Mouse (Mus musculus) myocyte (in vitro differentiated cells): Measurements from ENCODE around the gene H2-DMa. TPM values are rescaled to one million over a fixed set of nuclear protein-coding genes. Genes with fewer than 3 reads are reported as not detected.

Experiments used
- H3K27me3 ChIP-seq: one replicate; pipeline ENCODE4 v1.6.1; 2011; ENCODE audit not compliant: control insufficient read depth, insufficient read depth, insufficient read length
- H3K36me3 ChIP-seq: one replicate; pipeline ENCODE4 v1.6.1; 2011; ENCODE audit not compliant: control insufficient read depth, insufficient read depth
- H3K4me2 ChIP-seq: one replicate; pipeline ENCODE4 v1.6.1; 2011; ENCODE audit warnings: low read depth, control low read depth
- H3K4me3 ChIP-seq: one replicate; pipeline ENCODE4 v1.5.1; 2011; ENCODE audit warnings: mild to moderate bottlenecking, control low read depth, moderate library complexity
- H3K79me2 ChIP-seq: one replicate; pipeline ENCODE4 v1.6.1; 2011; ENCODE audit not compliant: control insufficient read depth, insufficient read depth
- H3ac ChIP-seq: one replicate; pipeline ENCODE4 v1.6.1; 2011; ENCODE audit not compliant: control insufficient read depth, insufficient read length
- CEBPB ChIP-seq: IDR thresholded peaks from 2 replicates; pipeline ENCODE4 v1.6.1; 2011; ENCODE audit warnings: mild to moderate bottlenecking, moderate library complexity; ENCODE audit not compliant: poor library complexity, insufficient read depth, severe bottlenecking
- E2F4 ChIP-seq: IDR thresholded peaks from one replicate; pipeline ENCODE4 v1.6.1; 2011; ENCODE audit warnings: mild to moderate bottlenecking, control low read depth, moderate library complexity; ENCODE audit not compliant: insufficient read depth
- MAX ChIP-seq: IDR thresholded peaks from one replicate; pipeline ENCODE4 v1.6.1; 2011; ENCODE audit warnings: low read depth, mild to moderate bottlenecking, control low read depth
- MYOD1 ChIP-seq, 3 experiments: IDR thresholded peaks; one replicate each; pipeline ENCODE4 v1.6.1; 2011; ENCODE audit warnings: control low read depth in 2 of 3, low read depth in 2 of 3, mild to moderate bottlenecking in 2 of 3, moderate library complexity in 1 of 3; ENCODE audit not compliant: insufficient read length in 2 of 3, control insufficient read depth in 1 of 3
- MYOG ChIP-seq, 3 experiments: IDR thresholded peaks; one replicate each; pipeline ENCODE4 v1.6.1; 2011; ENCODE audit warnings: control low read depth in 2 of 3, low read depth in 2 of 3, mild to moderate bottlenecking in 2 of 3; ENCODE audit not compliant: insufficient read length in 2 of 3, control insufficient read depth in 1 of 3, insufficient read depth in 1 of 3
- POLR2A ChIP-seq: IDR thresholded peaks from one replicate; pipeline ENCODE4 v1.6.1; 2011; ENCODE audit warnings: low read depth, mild to moderate bottlenecking, control low read depth, moderate library complexity; ENCODE audit not compliant: insufficient read length
- POLR2AphosphoS2 ChIP-seq: IDR thresholded peaks from one replicate; pipeline ENCODE4 v1.6.1; 2011; ENCODE audit warnings: low read depth, control low read depth; ENCODE audit not compliant: insufficient read length
- REST ChIP-seq: IDR thresholded peaks from one replicate; pipeline ENCODE4 v1.6.1; 2011; ENCODE audit warnings: mild to moderate bottlenecking, control low read depth, moderate library complexity; ENCODE audit not compliant: insufficient read depth, insufficient read length
- SRF ChIP-seq: IDR thresholded peaks from one replicate; pipeline ENCODE4 v1.6.1; 2011; ENCODE audit warnings: low read depth; ENCODE audit not compliant: control insufficient read depth, insufficient read length
- TCF12 ChIP-seq: IDR thresholded peaks from one replicate; pipeline ENCODE4 v1.6.1; 2011; ENCODE audit warnings: mild to moderate bottlenecking, control low read depth; ENCODE audit not compliant: poor library complexity, insufficient read depth, severe bottlenecking
- TCF3 ChIP-seq: IDR thresholded peaks from one replicate; pipeline ENCODE4 v1.6.1; 2011; ENCODE audit warnings: low read depth, control low read depth; ENCODE audit not compliant: insufficient read length
- USF1 ChIP-seq: IDR thresholded peaks from one replicate; pipeline ENCODE4 v1.6.1; 2011; ENCODE audit warnings: low read depth, mild to moderate bottlenecking, control low read depth, moderate library complexity
- polyA plus RNA-seq: library from polyadenylated mRNA; unstranded; fragments of >200 nt; fragmentation: generic; extraction: Trizol; gene quantifications from one replicate; pipeline ENCODE4 v1.2.1, GENCODE M21; 2012; ENCODE audit warnings: missing spikeins

Gene H2-DMa
- polyA plus RNA-seq, 1 experiment: 7.2 TPM

DNA sequence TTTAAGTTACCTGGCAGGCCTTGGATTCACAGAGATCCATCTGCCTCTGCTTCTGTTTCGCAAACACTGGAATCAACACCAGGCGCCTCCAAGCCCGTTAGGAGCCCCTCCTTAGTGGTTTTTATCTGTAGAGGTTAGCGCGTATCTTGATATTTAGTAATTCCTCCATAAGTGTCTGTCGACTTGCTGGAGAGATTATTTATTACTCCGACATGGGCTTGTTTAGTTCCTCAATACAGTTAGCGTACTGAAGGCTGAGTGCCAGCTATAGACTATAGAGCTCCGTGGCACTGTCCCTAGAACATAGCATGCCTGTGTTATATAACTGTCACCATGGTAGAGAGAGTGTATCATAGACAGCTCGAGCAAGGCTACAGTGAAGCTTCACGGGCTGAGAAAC is 31.2 kb upstream of the H2-DMa start:
- Histone ChIP-seq H3K4me3 (no peak overlapping the region), H3K4me2 (no peak overlapping the region), H3K27me3 (peaks cover 5% of the 10 kb centered on the region), H3K79me2 (no peaks in the 10 kb centered on the region), H3ac (no peak overlapping the region), H3K36me3 (no peaks in the 10 kb centered on the region)
- TF ChIP-seq POLR2A (no peak), CEBPB (no peak)

DNA sequence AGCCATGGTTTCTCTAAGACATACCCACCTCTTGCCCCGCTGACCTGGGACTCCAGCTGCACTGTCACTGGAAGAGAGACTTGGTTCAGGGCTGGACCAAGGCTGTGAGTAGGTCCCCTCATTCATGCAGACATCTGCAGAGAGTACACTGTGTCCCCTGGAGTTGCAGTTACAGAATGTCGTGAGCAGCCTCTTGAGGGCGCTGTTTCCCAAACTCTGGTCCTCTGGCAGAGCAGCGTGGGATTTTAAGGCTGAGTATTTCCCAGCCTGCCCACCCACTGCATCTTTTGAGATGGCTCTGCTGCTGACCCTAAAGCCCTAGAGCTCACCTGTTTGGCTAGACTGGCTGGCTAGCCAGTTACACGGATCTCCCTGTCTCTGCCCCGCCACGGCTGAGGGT is 28.4 kb upstream of the H2-DMa start:
- Histone ChIP-seq H3ac (no peak overlapping the region), H3K79me2 (no peaks in the 10 kb centered on the region), H3K36me3 (no peaks in the 10 kb centered on the region), H3K4me3 (no peak overlapping the region), H3K27me3 (no peaks in the 10 kb centered on the region), H3K4me2 (no peak overlapping the region)
- TF ChIP-seq E2F4: no peak
- no peak for TF ChIP-seq USF1
- no peak for TF ChIP-seq POLR2AphosphoS2
- TF ChIP-seq TCF3: no peak
- TF ChIP-seq MYOD1 (IDR thresholded peaks at IDR 0.05; ENCODE audit: control insufficient read depth in 1 of 3, insufficient read length in 2 of 3, low read depth in 2 of 3): no peak
- no peak for TF ChIP-seq REST
- TF ChIP-seq MAX: no peak
- TF ChIP-seq CEBPB: no peak
- TF ChIP-seq MYOG (IDR thresholded peaks at IDR 0.05; ENCODE audit: control insufficient read depth in 1 of 3, insufficient read depth in 1 of 3, insufficient read length in 2 of 3, low read depth in 2 of 3): no peak
- no peak for TF ChIP-seq POLR2A

- no peak within 1 kb of the TSS for H3K4me3 ChIP-seq
- peak within 1 kb of the TSS; percentile 18 for H3K4me2 ChIP-seq
- TF ChIP-seq TCF3 (no peak), USF1 (no peak), MYOD1 (IDR thresholded peaks at IDR 0.05; ENCODE audit: control insufficient read depth in 1 of 3, insufficient read length in 2 of 3, low read depth in 2 of 3) (no peak), POLR2A (no peak), TCF12 (no peak), REST (no peak), CEBPB (no peak), MAX (no peak), E2F4 (no peak), SRF (no peak)
- no peaks in the 10 kb centered on the region for H3K79me2 ChIP-seq
- H3ac ChIP-seq: no peak within 1 kb of the TSS
- H3K36me3 ChIP-seq: no peaks in the 10 kb centered on the region
- no peaks in the 10 kb centered on the region for H3K27me3 ChIP-seq
These were observed 27.0 kb upstream of the H2-DMa start, which contains the start of gene H2-Oa for GRCm38 (mm10) chr17:34092197-34092875. TSS of gene H2-Oa (plus strand) at chr17:34092340.

DNA sequence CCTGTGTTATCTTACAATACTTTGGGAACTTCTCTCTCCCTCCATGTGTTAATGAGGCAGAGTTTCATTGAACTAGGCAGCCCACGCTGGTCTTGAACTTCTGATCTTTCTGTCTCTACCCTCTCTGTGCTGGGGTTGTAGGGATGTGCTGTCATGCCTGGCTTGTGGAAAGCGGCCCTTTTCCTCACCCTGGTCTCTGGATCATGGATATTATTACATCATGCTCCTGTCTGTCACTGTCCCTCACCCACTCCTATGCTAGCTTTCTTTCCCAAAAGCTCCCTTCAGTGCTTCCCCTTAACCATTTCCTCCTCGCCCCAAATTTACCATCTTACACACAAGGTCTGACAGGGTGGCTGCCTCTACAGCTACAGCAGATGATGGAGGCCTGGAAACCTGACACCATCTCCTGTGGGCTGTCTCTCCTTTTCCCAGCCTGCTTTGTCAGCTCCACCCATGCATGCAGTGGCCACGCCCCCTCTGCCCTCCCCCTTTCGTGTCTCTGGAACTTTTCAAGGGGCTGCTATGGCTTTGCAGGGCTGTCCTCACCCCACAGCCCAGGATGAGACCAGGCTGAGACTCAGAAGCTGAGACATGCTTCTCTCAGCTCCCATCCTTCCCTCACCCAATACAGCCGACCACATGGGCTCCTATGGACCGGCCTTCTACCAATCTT is 26.0 kb upstream of the H2-DMa start:
- Histone ChIP-seq H3K4me3 (no peak overlapping the region), H3K36me3 (no peaks in the 10 kb centered on the region), H3ac (no peak overlapping the region), H3K27me3 (no peaks in the 10 kb centered on the region), H3K79me2 (no peaks in the 10 kb centered on the region), H3K4me2 (peak overlapping the region; percentile 18)
- TF ChIP-seq E2F4: no peak
- TF ChIP-seq POLR2AphosphoS2: no peak
- no peak for TF ChIP-seq POLR2A
- no peak for TF ChIP-seq TCF12
- no peak for TF ChIP-seq CEBPB

- no peaks in the 10 kb centered on the region for H3K36me3 ChIP-seq
- TF ChIP-seq MYOG (IDR thresholded peaks at IDR 0.05; ENCODE audit: control insufficient read depth in 1 of 3, insufficient read depth in 1 of 3, insufficient read length in 2 of 3, low read depth in 2 of 3) (no peak), POLR2AphosphoS2 (no peak), CEBPB (no peak), E2F4 (no peak)
- no peak overlapping the region for H3K4me3 ChIP-seq
- H3K27me3 ChIP-seq: no peaks in the 10 kb centered on the region
- H3ac ChIP-seq: no peak overlapping the region
- no peaks in the 10 kb centered on the region for H3K79me2 ChIP-seq
- no peak overlapping the region for H3K4me2 ChIP-seq
These were observed 24.9 kb upstream of the H2-DMa start for GRCm38 (mm10) chr17:34094283-34095035.
